Mouse (Mus musculus) adrenal gland, adult 8-10 months (tissue): Measurements from ENCODE around the gene Lin52. TPM values are rescaled to one million over a fixed set of nuclear protein-coding genes. Genes with fewer than 3 reads are reported as not detected.
A peak's percentile ranks its signal among the peaks of the same experiment; 100 is the strongest.

Experiments used
- DNase-seq: peaks from one replicate; pipeline ENCODE4 v3.0.0; 2022
- total RNA-seq, 4 experiments: library from RNA; stranded (reverse); gene quantifications; 2 replicates each; pipeline ENCODE4 v1.2.4; 2022

Lin52 gene
- 10 to 100 TPM; 17.8 to 21.3 (median 19.6) TPM for total RNA-seq

DNA sequence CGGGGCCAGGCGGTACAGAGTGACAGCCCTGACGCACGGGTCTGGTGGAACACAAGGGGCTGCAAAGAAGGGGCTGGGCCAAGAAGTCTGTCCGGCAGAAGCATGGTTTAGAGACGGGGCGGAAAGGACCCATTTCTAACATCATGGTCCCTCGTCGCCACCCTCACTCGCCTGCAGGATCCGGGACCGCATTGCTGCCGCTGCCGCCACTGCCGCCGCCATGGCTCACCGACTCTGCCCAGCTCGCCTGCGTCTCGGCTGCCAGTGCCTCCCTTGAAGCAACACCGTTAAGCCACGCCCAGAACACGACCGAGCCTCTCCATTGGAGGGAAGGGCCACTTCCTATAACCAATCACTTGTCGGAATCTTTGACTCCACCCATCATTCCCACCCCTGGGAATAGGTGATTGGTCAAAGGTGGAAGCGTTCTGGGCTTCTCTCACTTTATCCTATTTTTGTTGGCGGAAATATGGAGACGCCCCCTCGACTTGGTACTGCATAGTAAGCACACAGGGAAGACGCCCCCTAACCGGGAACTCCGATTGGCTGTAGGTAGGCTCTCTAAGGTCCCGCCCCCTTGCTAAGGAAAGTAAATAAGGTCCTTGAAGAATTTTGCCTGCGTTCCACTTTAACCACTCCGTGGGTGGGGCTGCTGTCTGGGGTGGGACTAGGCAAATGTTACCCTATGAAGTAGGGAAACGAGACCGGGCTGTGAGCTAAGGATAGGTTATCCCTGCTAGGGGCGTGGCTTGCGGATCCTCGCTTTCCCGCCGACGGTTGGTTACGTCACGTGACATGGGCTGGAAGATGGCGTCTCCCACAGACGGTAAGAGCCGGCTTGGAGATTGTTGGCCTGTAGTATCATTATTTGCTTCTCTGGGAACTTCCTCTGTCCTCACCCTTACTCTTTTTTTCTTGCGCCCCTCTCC, at the start of gene Lin52, which contains the start of gene Aldh6a1:
Lin52 (plus strand) TSS at position 705 of the 929 bp plus-strand sequence.
Aldh6a1 (minus strand) TSS at position 287 of the 929 bp plus-strand sequence.
- DNase-seq, result peak; percentile 99

DNA sequence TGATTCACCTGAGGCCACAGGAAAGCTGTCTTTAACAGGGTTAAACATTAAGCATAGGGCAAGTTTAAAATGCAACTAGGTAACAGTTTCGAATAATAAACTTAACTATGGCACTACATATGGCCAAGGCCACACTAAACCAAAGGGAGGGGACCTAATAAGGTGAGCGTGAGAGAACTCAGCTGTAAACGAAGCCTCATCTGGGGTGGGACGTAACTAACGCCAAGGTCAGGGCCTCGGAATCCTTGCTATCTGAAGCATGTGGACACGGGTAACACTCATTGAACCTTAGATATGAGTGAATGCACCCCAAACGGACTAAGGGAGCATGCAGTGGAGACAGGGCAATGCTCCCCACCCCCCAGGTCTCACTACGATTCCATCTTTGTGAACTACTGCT, 48.3 kb upstream of the Lin52 start:
- DNase-seq, result no peak

DNA sequence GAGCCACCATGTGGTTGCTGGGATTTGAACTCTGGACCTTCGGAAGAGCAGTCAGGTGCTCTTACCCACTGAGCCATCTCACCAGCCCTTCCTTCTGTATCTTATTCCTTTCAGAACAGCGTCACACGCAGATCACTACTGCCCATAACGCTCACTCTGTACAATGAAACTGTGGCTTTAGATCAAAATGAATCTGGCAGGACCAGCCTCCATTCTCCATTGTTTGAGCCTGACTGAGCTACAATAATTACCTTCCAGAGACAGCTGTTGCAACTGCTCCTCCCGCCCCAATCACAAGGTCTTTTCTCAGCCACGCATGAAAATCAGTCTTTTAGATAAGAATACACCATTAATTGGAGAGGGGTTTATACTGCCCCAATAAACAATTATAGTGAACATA, 46.7 kb upstream of the Lin52 start:
- DNase-seq, result no peak

DNA sequence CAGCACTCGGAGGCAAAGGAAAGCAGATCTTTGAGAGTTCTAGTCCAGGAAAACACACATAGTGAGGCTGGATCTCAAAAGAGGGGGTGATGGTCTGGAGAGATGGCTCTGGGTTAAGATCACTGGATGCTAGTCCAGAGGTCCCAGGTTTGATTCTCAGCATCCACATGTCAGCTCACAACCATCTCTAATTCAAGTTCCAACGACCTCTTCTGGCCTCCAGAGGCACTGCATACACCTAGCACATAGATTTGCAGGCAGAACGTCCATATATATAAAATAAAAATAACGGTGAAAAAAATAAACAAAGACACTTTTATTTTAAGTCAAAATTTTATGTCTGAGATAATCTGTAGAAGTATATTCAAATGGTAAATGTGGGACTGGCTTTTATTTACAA, 44.0 kb upstream of the Lin52 start:
- no peak for DNase-seq

DNA sequence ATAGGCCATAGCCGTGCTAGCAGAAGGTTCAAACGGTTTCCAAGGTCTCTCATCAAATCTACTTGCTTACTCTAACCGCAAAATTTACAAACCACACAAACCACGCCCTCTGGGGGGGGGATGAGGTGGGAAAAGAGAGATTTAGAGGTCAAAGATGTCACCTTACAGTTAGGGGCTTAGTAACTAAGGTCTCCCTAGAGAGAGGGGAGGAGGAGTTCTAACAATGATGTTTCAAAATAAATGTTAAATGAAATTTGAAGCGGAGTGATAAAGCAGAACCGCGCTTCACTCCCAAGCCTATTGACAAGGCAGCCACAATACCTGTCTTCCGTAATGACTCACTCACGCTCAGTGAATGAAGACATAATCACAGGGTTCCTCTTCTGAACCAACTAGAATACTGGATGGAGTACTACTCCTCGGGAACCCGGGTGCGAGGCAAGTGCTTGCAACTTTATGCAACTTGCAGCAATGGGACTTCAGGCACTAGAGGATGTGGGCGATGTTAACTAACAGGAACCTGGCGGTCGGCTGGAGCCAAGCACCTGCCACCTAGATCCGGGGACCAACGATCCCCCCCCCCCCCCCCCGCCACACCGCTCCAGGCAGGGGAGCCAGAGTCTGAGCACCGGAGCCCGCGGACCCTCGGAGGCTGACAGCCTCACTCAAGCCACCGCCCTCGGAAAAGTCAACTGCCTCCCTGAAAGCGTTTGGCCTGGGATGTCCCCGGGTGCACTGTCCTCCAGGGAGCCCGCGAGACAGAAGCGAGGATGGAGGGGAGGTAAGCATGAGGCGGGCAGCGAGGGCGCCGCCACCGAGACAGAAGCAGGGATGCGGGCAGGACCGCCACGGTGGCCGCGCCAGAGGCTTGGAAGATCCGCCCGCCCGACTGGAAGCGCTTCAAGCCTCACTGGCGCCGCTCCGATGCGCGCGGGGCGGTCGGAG, 43.1 kb upstream of the Lin52 start:
- DNase-seq, result no peak

DNA sequence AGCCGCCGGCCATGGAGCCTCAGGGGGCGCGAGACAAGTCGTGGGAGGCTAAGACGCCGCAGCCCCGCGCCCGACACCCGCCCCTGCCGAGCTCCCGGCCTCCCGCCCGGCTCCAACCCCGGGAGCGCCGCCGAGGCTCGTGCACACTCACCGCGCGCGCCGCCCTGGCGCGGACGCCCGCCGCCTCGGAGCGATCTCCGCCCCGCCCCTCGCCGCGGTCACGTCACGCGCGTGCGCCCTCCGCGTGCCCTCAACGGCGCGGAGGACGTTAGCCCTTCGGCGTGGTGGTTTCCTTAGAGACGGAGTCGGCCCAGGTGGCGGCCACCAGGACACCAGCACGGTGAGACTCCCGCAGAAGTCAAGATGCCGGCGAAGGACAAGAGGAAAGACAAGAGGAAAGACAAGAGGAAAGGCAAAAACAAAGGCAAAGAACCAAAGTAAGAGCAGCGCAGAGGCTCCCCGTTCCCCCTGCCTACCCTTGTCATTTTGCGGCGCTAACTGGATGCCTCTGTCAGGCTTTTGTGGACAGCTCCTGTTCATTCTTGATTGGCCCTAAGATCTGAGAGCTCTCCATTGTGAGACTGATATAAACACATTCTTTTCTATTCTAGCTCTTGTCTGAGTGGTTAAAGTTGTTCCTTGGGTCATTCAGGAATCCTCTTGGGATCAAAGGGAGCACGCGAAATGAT, 42.3 kb upstream of the Lin52 start, which contains the start of the genes Entpd5 and Bbof1:
Entpd5 (minus strand) TSS at position 211 of the 689 bp plus-strand sequence.
Bbof1 (plus strand) TSS at position 253 of the 689 bp plus-strand sequence.
- peak; percentile 80 for DNase-seq

DNA sequence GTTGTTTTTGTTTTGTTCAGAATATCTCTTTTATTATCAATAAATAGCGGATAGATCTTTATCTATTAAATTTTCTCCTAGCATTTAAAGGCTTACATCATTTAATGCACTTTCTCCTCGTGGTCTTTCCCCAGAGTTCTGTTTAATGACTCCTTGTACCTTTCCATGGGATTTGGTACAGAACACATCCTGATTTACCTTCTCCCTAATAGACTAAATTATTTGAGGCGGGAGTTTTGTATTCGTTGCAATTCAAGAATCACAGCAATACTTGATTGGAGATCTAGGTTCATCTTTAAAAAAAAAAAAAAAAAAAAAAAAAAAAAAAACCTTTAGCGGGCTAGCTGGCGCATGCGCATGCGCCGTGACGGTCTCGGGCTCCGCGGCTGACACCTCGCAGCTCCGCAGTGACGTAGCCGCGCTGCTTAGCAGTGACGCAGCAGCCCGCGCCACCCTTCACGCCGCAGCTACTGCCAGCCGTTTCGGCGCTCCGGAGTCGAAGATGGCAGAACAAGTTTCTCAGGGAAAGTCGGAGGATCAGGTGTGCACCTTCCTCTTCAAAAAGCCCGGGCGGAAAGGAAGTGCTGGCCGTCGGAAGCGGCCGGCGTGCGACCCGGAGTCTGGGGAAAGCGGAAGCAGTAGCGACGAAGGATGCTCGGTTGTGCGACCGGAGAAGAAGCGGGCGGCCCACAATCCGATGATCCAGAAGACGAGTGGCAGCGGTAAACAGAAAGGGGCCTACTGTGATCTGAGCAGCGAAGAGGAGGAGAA, 34.2 kb upstream of the Lin52 start, which contains the start of gene Rnf113a2:
Rnf113a2 (plus strand) TSS at position 363 of the 771 bp plus-strand sequence.
- peak; percentile 75 for DNase-seq

DNA sequence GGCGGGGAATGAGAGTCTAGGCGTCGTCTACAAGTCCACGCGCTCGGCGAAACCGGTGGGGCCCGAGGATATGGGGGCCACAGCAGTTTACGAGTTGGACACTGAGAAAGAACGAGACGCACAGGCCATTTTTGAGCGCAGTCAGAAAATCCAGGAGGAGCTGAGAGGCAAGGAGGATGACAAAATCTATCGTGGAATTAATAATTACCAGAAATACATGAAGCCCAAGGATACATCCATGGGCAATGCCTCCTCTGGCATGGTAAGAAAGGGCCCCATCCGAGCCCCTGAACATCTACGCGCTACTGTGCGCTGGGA, 33.7 kb upstream of the Lin52 start:
- no peak for DNase-seq

DNA sequence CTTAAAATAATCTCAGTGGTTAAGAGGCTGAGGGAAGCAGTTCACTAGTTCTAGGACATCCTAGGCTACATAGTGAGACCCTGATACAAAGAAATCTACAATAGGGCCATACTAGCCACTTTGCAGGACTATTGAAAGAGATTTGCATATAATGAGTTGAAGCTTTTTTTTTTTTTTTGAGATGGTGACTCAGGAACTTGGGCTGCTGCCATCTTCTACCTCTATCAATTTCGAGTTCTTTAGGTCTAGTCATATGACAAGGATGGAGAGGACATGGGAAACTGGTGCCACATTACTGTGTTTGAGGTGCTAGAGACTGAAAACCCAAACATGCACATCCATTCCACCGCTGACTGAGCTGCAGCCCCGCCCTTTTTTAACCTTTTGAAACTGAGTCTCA, 27.2 kb upstream of the Lin52 start:
- DNase-seq, result no peak

DNA sequence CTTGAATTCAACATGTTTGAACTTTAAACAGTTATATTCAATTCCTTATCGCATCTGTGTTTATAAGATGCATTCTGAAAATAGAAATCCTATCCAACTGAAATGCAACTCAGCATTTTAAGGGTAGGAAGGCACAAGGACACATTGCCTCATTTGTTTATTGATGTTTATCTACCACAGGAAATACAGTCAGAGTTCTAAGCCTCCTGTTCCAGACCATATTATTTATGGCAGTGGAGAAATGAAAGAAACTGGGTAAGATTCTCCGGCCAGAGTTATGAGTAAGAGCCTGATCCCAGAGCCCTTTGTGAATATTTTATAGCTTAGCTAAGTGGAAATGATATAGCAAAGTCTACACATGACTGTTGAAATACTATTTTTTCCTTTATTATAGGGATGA, 21.4 kb upstream of the Lin52 start:
- no peak for DNase-seq

DNA sequence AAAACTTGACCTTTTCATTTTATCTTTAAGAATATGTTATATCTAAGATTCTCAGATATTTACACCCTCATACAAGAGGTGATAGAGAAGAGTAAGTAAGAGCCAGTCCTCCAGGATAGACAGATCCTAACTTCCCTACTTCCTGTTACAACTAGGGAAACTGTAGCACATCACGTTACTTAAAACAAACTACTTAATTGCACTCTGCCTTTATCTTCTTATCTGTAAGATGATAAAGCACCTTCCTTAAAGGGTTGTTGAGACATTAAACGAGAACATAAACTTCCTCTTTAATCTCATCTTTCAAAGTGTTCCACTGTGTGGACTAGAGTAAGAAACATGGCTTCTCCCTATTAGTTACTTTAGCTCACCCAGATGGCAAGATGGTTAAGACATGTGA, 12.5 kb upstream of the Lin52 start:
- no peak for DNase-seq

DNA sequence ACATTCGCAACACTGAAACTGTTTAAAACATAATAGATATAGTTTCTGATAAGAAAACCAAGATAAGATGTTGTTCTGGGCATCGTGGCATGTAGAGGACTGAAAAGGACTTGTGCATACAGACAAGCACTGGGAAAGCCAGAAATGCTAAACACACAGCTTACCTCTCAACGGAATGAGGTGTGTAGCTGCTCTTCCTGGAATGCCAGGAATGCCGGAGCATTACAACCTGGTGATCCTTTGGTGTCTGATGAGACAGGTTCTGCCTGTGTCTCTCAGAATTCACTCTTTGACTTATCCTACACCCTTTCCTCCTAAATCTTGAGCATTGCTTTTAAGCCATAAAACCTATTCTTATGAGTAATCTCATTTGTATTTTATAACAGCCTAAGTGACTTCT, 8.7 kb upstream of the Lin52 start:
- DNase-seq, result no peak

DNA sequence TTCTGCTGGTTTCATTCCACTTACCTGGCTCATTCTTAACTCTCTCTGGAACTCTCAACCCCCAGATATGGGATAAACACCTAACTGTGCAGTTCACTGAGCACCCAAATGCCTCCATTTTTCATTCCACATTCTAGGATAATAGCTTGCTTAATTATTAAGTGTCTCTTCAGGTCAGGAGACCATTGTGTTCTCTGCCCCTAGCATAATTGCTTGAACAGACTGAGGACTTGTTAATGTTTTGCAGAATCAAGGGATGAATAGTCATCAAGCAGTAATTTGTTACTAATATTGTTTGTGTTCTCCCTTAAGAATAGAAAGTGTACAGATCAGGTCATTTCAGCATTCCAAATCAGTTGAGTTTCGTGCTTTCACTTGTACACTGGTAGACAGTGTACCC, 3.8 kb upstream of the Lin52 start:
- DNase-seq, result no peak

DNA sequence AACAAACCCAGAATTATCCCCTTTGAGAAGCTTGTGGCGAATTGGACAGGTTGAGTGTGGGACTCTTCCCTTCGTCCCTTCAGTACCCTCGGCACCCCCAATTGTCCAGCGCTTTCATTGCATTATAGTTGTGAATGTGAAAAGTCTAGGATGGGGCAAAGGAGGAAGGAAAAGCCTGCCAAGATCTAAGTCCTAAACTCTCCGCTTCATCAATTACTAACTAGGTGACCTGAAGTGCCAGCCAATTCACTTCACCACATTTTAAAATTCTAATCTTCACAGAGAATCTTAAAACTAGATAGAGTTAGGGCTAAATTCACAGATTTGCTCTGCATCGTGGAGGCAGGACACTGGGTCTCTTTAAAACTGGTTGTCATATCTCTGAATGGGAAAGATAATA, 3.0 kb upstream of the Lin52 start:
- DNase-seq, result no peak

DNA sequence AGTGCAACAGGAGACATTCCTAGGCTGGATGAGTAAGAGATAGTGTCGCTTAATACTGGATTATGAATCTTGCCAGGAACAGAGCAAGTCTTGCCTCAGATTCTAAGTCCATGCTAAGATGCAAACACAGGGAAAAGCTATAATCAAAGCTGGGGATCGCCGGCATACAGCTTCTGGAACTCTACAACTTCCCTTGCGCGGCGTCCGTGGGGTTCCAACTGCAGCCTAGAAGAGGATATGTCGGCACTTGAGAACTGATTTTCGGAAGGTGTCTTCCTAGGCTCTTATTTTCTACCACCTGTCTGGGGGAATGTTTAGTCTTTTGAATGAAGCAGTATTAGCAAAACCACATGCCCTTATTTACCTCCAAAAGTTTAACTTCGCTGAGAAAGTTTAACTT, 1.3 kb upstream of the Lin52 start:
- DNase-seq, result no peak

DNA sequence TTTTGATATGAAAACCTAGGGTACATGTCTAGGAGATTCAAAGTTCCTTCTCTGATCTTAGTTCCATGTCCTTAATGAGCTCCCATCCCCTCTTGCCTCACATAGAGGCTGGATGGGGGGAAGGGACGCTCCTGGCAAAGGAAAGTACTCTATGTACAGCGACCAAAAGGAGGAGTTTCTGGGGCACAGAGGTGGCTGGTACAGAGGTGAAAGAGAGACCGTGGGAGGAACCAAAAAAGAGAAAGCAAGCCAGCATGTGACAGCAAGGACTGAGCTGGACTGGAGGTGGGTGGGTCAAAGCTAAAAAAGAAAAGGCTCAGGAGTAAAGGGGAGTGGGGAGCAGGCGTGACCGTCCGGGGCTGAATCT, 888 bp upstream of the Lin52 start:
- no peak for DNase-seq

DNA sequence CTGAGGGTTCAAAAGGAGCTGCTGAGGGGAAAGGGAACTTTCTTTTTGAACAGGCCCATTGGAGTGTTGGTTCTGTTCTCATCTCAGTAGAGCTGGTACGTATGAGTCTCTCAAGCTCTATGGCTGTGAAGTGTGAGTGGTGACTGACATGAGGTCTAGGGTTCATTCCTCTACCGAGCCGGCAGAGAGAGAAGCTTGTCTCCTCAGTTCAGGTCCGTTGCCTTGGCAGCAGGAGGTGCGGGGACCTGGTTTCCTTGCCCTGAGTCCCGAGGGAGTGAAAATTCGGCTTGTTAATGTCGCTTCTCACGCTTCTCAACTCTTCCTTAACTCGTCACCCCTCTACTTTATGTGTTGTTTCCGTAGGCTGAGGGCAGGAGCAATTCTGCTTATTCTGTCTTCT, 579 bp downstream of the Lin52 start:
- peak; percentile 14 for DNase-seq

DNA sequence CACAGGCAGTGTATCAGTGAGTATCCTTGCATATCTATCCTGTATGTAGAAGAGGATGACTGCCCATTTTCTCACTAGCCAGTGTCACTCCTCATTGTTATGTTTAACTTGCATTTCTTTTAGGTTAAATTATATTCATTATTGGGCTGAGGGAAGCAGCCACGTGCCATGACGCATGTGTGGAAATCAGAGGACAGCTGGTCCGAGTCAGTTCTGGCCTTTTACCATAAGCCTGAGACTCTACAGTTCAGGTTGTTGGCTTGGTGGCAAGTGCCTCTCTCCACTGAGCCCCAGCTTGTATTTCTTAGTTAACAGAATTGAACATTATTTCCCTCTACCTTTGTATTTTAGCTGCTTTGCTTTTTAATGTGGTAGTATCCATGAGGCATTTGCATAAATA, 5.7 kb downstream of the Lin52 start:
- DNase-seq, result no peak

DNA sequence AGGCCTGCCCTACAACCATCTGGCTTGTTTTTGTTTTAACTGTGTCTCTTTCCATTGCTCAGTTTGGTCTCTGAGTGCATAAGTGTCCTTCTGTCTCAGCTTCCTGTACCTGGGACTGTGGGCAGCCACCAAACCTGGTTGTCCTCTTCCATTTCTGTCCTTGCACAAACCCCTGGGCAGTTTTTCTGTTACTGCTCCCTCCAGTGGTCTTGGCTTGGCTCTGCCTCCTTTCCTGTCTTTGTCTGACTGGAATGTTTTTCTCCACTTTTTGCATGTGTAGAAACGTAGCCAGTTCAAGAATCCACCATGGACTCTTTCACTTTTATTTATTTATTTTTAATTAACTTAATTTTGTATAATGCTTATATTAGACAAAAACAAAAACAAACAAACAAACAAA, 8.6 kb downstream of the Lin52 start:
- no peak for DNase-seq

DNA sequence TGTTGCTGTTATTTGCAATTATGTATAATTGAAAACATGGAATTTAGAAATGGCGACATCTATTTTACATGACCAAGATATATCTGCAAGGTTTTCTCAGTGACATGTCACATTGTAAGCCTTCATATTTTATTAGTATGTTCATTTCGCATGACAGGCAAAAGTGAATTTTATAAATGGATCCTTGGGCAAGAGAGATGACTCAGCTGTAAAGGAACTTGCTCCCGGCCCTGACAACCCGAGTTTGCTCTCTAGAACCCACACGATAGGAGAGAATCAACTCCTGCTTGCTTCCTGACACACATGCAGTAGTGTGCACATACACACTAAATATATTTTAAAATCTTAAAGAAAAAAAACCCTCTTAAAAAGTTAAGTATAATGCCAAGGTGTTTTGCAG, 10.2 kb downstream of the Lin52 start:
- DNase-seq, result no peak

DNA sequence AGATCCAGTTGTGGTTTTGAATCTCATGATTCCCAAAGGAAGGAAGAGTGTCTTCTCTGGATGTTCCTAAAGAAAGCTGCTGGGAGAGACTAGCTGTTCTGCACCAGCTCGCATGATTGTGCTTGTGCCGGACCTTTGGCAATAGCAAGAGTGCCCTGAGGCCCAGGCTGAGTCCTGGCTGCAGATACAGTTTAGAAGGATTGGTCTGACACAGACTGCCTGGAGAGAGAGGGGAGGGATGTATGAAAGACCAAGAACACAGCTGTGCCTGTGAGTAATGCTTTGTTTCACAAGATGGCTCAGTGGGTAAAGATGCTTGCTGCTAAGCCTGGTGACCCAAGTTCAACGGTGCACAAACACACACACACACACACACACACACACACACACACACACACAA, 11.6 kb downstream of the Lin52 start:
- DNase-seq, result no peak

DNA sequence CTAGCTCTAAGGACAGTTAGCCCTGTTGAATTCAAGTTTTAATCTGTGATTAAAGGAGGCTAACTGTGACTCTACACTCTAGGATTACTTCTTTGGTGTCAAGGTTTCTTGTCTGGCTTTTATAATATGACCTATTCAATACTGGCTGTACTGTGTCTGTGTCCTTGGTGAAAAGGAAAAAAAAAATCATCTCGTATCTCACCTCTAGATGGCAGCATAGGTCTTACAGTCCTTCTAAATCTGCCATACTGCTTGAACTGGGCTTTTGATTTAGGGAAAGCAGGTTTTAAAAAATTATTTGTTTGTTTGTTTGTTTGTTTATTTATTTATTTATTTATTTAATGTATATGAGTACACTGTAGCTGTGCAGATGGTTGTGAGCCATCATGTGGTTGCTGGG, 17.5 kb downstream of the Lin52 start:
- no peak for DNase-seq
